Mouse (Mus musculus): ENCODE measurements at regions not wholly inside any gene's neighbourhood (a gene's known extent, or its start where the extent isn't known, plus 50 kb on each side); places are given as distances from the start of the nearest gene placed in this dataset.

DNA sequence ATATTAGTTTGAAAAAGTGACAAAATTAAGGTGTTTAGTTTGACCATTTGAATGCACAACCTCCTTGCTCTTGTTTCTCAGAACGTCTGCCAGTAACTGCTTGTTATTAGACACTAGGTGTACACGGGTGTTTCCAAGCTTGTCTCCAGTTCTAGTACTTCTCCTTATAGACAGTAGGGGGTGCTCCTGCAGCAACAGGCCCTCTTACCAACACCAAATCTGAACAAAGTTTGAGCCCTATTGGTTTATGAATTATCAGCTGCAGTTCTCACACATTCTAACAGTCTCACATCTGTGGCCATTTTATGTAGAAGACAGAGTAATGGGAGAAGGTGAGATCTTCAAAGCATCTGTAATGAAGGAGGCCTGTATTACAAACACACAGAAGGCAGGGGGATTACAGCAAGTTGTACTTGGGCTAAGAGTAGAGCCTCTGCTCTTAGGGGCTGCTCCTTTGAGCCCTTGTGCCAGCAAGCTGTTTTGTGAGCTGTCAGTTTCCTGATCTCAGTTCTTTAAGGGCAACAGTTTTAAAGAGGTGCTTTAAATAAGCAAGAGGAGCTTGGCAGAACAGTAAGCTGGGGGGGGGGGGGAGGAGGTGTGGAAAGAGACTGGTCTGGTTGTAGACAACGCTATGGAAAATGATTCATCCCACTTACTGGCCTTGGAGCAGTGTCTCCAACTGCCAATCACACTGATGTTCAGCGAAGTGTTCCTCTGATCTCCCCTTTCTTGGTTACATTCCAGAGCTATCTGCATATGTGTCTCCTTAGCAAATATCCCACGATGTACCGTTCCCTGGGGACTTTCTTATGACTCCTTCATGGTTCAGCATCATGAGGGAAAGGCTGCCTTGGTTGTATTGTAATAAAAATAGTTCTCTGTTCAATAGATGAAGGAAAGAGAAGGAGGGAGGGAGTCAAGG lies 71.3 kb upstream of the Cep162 start:
- H3K27ac ChIP-seq (ENCODE audit: insufficient read depth, low read depth): no peak overlapping the region
- dilution Hi-C loops (cut with MboI; ENCODE audit: extremely low pct_ligation_motif_present, extremely low pct_unique_long_range_greater_than_20kb, low sequenced_read_pairs): no loop called here
- in situ Hi-C loops (cut with MboI; ENCODE audit: low pct_ligation_motif_present, low pct_unique_long_range_greater_than_20kb, low sequenced_read_pairs): no loop called here

GRCm38 (mm10) chr9:87323690-87324089 lies 68.4 kb upstream of the Cep162 start:
- Histone ChIP-seq H3K27me3 (replicated peaks) (no peaks in the 10 kb centered on the region), H3K4me2 (ENCODE audit: insufficient read depth, low read depth, poor library complexity, severe bottlenecking) (no peak overlapping the region), H3K4me1 (ENCODE audit: control insufficient read depth in 1 of 2, insufficient read depth in 2 of 2) (no peaks in the 10 kb centered on the region), H3K9ac (ENCODE audit: insufficient read depth, low read depth) (no peak overlapping the region), H3K79me2 (replicated peaks; ENCODE audit: control insufficient read depth, extremely low read depth, insufficient read depth, poor library complexity, severe bottlenecking) (no peaks in the 10 kb centered on the region), H3K27ac (ENCODE audit: insufficient read depth, low read depth) (no peak overlapping the region), H3K4me3 (replicated peaks in 1 of 3; ENCODE audit: low read depth in 2 of 3, low read length in 2 of 3, poor library complexity in 1 of 3) (no peak overlapping the region), H3K36me3 (replicated peaks in 1 of 2; ENCODE audit: control insufficient read depth in 1 of 2, insufficient read depth in 1 of 2, low read length in 1 of 2) (no peaks in the 10 kb centered on the region), H3K9me3 (replicated peaks; ENCODE audit: low read length) (no peaks in the 10 kb centered on the region)
- dilution Hi-C loops (cut with MboI; ENCODE audit: extremely low pct_ligation_motif_present, extremely low pct_unique_long_range_greater_than_20kb, low sequenced_read_pairs) (no loop called here), in situ Hi-C loops (cut with MboI; ENCODE audit: low pct_ligation_motif_present, low pct_unique_long_range_greater_than_20kb, low sequenced_read_pairs) (no loop called here)
- no peak for DNase-seq (ENCODE audit: extremely low read depth)
- TF ChIP-seq CHD1 (IDR thresholded peaks at IDR 0.05; ENCODE audit: low read depth, low read length) (no peak), SIN3A (IDR thresholded peaks at IDR 0.05; ENCODE audit: low read length) (no peak), RAD21 (IDR thresholded peaks at IDR 0.05; ENCODE audit: low read depth, low read length) (no peak), NELFE (IDR thresholded peaks at IDR 0.05; ENCODE audit: low read depth, low read length) (no peak), MAX (IDR thresholded peaks at IDR 0.05; ENCODE audit: low read length) (no peak), NRF1 (IDR thresholded peaks at IDR 0.05; ENCODE audit: low read depth, low read length) (no peak), ELF1 (IDR thresholded peaks at IDR 0.05; ENCODE audit: low read depth, low read length) (no peak), IRF4 (IDR thresholded peaks at IDR 0.05; ENCODE audit: low read depth, low read length) (no peak), KAT2A (IDR thresholded peaks at IDR 0.05; ENCODE audit: insufficient replicate concordance, low read length) (no peak), USF1 (IDR thresholded peaks at IDR 0.05; ENCODE audit: low read depth, low read length) (no peak), MAFK (IDR thresholded peaks at IDR 0.05; ENCODE audit: insufficient replicate concordance, low read length) (no peak), POLR2AphosphoS2 (IDR thresholded peaks at IDR 0.05; ENCODE audit: low read depth, low read length) (no peak), MEF2A (IDR thresholded peaks at IDR 0.05; ENCODE audit: borderline replicate concordance, low read depth, low read length) (no peak), JUND (conservative IDR thresholded peaks at IDR 0.05; ENCODE audit: low read depth, low read length) (no peak), JUN (IDR thresholded peaks at IDR 0.05; ENCODE audit: insufficient read depth, low read depth, low read length) (no peak), MYC (IDR thresholded peaks at IDR 0.05; ENCODE audit: low read depth, low read length) (no peak), PAX5 (IDR thresholded peaks at IDR 0.05; ENCODE audit: low read length) (no peak)

More for the DNA sequence above, 71.3 kb upstream of the Cep162 start:
- Histone ChIP-seq H3K9ac (ENCODE audit: insufficient read depth, low read depth) (no peak overlapping the region), H3K4me2 (ENCODE audit: insufficient read depth, low read depth, poor library complexity, severe bottlenecking) (no peak overlapping the region), H3K27me3 (replicated peaks) (no peaks in the 10 kb centered on the region), H3K4me1 (ENCODE audit: control insufficient read depth in 1 of 2, insufficient read depth in 2 of 2) (no peaks in the 10 kb centered on the region), H3K36me3 (replicated peaks in 1 of 2; ENCODE audit: control insufficient read depth in 1 of 2, insufficient read depth in 1 of 2, low read length in 1 of 2) (no peaks in the 10 kb centered on the region), H3K4me3 (replicated peaks in 1 of 3; ENCODE audit: low read depth in 2 of 3, low read length in 2 of 3, poor library complexity in 1 of 3) (no peak overlapping the region), H3K9me3 (replicated peaks; ENCODE audit: low read length) (no peaks in the 10 kb centered on the region), H3K79me2 (replicated peaks; ENCODE audit: control insufficient read depth, extremely low read depth, insufficient read depth, poor library complexity, severe bottlenecking) (no peaks in the 10 kb centered on the region)
- peak; percentile 52 for DNase-seq (ENCODE audit: extremely low read depth)
- TF ChIP-seq ZNF384 (IDR thresholded peaks at IDR 0.05; ENCODE audit: low read depth, low read length): no peak
- no peak for TF ChIP-seq NELFE (IDR thresholded peaks at IDR 0.05; ENCODE audit: low read depth, low read length)
- TF ChIP-seq RAD21 (IDR thresholded peaks at IDR 0.05; ENCODE audit: low read depth, low read length): peak; percentile 66
- TF ChIP-seq SMC3 (IDR thresholded peaks at IDR 0.05; ENCODE audit: low read depth, low read length): peak; percentile 52
- TF ChIP-seq MAX (IDR thresholded peaks at IDR 0.05; ENCODE audit: low read length): no peak
- no peak for TF ChIP-seq MAFK (IDR thresholded peaks at IDR 0.05; ENCODE audit: insufficient replicate concordance, low read length)
- TF ChIP-seq NRF1 (IDR thresholded peaks at IDR 0.05; ENCODE audit: low read depth, low read length): no peak
- no peak for TF ChIP-seq MXI1 (IDR thresholded peaks at IDR 0.05; ENCODE audit: low read depth, low read length)
- peak; percentile 54 to 77 for TF ChIP-seq CTCF (conservative IDR thresholded peaks at IDR 0.05 in 1 of 2, IDR thresholded peaks at IDR 0.05 in 1 of 2; ENCODE audit: low read depth in 2 of 2, low read length in 2 of 2)
